Mouse (Mus musculus): Measurements from ENCODE around the gene Angptl8. TPM values are rescaled to one million over a fixed set of nuclear protein-coding genes. Genes with fewer than 3 reads are reported as not detected.
A peak's percentile ranks its signal among the peaks of the same experiment; 100 is the strongest.

Gene Angptl8
- polyA plus RNA-seq, 1 experiment from 2014 or later, result 1.9 TPM

DNA sequence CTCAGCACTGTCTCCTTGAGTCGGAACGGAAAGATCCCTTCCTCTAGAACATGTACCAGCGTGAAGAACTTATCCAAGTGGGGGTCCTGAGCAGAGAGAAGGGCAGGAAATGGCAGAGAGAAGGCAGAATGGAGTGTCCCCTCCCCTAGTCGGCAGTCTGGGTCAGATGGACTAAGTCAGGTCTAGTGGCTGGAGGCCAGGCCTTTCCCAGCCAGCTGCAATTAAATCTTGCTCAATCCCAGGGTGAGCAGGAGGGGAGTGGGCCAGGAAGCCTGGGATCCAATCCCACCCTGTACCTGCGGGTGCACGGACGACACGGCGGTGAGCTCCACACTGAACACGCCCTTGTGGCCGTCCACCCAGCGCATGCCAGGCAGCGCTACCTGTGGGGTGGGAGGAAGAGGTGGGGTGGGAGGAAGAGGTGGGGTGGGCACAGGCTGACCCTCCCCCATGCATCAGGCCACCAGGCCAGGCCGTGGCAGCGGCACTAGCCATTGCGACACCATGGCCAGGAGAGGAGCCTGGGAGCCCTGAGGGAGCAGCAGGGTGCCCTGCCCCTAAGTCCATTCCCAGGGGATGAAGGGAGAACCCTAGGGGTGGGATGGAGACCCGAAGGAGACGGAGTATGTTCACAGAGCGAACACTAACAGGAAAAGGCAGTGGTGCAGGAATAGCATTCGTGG is 3.6 kb upstream of the Angptl8 start:
- Histone ChIP-seq H3K4me1 (ENCODE audit: control insufficient read depth, insufficient read depth, low read length) (no peaks in the 10 kb centered on the region), H3K9me3 (replicated peaks; ENCODE audit: control insufficient read depth, low read length) (no peaks in the 10 kb centered on the region), H3K27ac (ENCODE audit: low read depth, low read length) (no peak overlapping the region), H3K27me3 (ENCODE audit: control insufficient read depth, insufficient read depth, low read length) (no peaks in the 10 kb centered on the region), H3K4me2 (no peak overlapping the region), H3K9ac (ENCODE audit: low read depth, low read length) (no peak overlapping the region), H3K4me3 (ENCODE audit: low read depth, low read length) (no peak overlapping the region), H3K36me3 (ENCODE audit: control insufficient read depth, insufficient read depth, low read length) (peaks cover 14% of the 10 kb centered on the region)
- ATAC-seq (replicated peaks; ENCODE audit: insufficient number of reproducible peaks, low FRiP score, low TSS enrichment), result no peak
- 88% methylated on average over 20 of the region's 20 CpGs for WGBS (ENCODE audit: insufficient replicate concordance)

DNA sequence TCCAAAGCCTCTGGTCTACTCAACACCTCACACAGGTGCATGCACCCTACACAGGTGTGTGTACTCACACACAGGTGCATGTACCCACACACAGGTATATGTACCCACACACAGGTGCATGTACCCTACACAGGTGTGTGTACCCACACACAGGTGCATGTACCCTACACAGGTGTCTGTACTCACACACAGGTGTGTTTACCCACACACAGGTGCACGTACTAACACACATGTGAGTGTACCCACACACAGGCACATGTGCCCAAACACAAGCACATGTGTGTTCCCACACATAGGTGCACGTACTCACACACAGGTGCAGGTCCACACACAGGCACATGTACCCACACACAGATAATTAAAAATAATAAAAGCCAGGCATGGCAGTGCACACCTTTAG is 2.4 kb downstream of the Angptl8 start:
- ATAC-seq (replicated peaks; ENCODE audit: insufficient number of reproducible peaks, low FRiP score, low TSS enrichment), result no peak
- WGBS (ENCODE audit: insufficient replicate concordance), result 89% methylated on average over 2 of the region's 2 CpGs
- H3K36me3 ChIP-seq (ENCODE audit: control insufficient read depth, insufficient read depth, low read length), result peaks cover 8% of the 10 kb centered on the region

DNA sequence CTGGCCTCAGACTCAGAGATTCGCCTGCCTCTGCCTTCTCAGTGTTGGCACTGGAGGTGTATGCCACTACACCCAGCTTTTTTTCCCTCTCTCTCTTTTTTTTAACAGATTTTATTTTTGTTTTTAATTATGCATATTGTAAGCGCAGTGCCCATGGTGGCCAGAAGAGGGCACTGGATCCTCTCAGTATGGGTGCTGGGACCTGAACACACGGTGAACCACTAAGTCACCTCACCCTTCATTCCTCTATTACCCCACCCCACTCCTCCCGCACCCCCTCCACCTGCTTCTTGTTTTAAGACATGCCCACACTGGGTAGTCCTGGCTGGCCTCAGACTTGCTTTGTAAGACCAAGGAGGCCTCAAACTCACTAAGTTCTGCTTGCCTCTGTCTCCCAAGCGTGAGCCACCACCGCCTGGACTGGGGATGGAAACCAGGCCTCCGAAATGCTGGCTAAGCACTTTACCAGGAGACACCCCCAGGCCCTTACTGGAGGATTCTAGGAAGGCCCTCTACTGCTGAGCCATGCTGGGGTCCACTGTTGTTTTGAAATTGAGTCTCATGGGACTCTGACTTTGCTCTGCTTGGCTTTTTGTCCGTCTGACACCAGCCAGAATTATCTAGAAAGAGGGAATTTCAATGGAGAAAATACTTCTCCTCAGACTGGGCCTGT is 4.9 kb downstream of the Angptl8 start:
- H3K36me3 ChIP-seq (ENCODE audit: control insufficient read depth, insufficient read depth, low read length), result peaks cover 6% of the 10 kb centered on the region

More for the DNA sequence above, 2.4 kb downstream of the Angptl8 start:
- Histone ChIP-seq H3K27ac (ENCODE audit: low read depth, low read length) (no peak overlapping the region), H3K9me3 (replicated peaks; ENCODE audit: control insufficient read depth, low read length) (no peaks in the 10 kb centered on the region), H3K9ac (ENCODE audit: low read depth, low read length) (no peak overlapping the region), H3K4me1 (ENCODE audit: control insufficient read depth, insufficient read depth, low read length) (no peaks in the 10 kb centered on the region), H3K27me3 (ENCODE audit: control insufficient read depth, insufficient read depth, low read length) (no peaks in the 10 kb centered on the region), H3K4me3 (ENCODE audit: low read depth, low read length) (no peak overlapping the region), H3K4me2 (no peak overlapping the region)

DNA sequence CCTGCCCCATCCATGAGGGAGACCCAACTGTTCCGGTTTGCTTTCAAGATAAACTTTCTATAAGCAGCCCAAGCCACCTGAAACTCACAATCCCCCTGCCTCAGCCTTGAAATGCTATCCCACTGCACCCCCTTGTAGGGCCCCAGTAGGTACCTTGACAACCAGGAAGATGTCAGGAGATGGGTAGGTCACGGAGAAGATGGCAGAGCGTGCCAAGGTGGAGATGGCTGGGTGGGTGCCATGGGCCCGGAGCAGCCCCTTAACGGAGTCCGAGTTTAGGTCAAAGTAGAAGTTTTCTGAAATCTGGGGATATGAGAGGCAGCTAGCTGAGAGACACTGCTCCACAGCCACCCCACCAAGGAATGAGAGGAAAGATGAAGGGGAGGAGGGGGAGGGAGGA is 6.0 kb downstream of the Angptl8 start:
- Histone ChIP-seq H3K9ac (ENCODE audit: low read depth, low read length) (no peak overlapping the region), H3K27me3 (ENCODE audit: control insufficient read depth, insufficient read depth, low read length) (no peaks in the 10 kb centered on the region), H3K4me1 (ENCODE audit: control insufficient read depth, insufficient read depth, low read length) (peaks cover under 1% of the 10 kb centered on the region), H3K27ac (ENCODE audit: low read depth, low read length) (no peak overlapping the region), H3K9me3 (replicated peaks; ENCODE audit: control insufficient read depth, low read length) (no peaks in the 10 kb centered on the region), H3K4me2 (no peak overlapping the region), H3K36me3 (ENCODE audit: control insufficient read depth, insufficient read depth, low read length) (peaks cover 7% of the 10 kb centered on the region), H3K4me3 (ENCODE audit: low read depth, low read length) (no peak overlapping the region)
- no peak for ATAC-seq (replicated peaks; ENCODE audit: insufficient number of reproducible peaks, low FRiP score, low TSS enrichment)
- 92% methylated on average over 6 of the region's 6 CpGs for WGBS (ENCODE audit: insufficient replicate concordance)

More for the DNA sequence above, 4.9 kb downstream of the Angptl8 start:
- no peak overlapping the region for H3K9ac ChIP-seq (ENCODE audit: low read depth, low read length)
- no peak overlapping the region for H3K4me3 ChIP-seq (ENCODE audit: low read depth, low read length)
- no peaks in the 10 kb centered on the region for H3K9me3 ChIP-seq (replicated peaks; ENCODE audit: control insufficient read depth, low read length)
- no peak for ATAC-seq (replicated peaks; ENCODE audit: insufficient number of reproducible peaks, low FRiP score, low TSS enrichment)
- WGBS (ENCODE audit: insufficient replicate concordance), result 56% methylated on average over 8 of the region's 8 CpGs
- no peak overlapping the region for H3K27ac ChIP-seq (ENCODE audit: low read depth, low read length)
- no peaks in the 10 kb centered on the region for H3K27me3 ChIP-seq (ENCODE audit: control insufficient read depth, insufficient read depth, low read length)
- H3K4me2 ChIP-seq, result no peak overlapping the region
- no peaks in the 10 kb centered on the region; the same call in 1 of the 2 replicates for H3K4me1 ChIP-seq (ENCODE audit: control insufficient read depth, insufficient read depth, low read length)

DNA sequence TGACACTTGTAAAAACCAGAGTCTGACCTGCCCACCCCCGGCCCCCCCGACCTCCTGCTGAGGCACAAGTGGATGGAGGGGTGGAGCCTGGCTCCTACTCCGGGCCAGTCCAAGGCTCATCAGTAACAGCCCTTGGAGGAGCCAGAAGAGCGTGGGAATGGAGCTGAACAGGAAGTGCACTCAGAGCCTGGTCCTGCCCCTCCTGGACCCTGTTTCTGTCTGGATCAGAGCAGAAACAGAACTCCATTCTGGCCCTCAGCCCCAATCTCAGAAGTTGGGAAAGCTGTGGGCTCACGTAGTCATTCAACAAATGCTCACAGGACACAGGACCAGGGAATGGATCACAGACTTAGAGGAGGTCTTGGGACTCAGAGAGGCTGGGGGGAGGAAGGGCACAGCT is 7.1 kb downstream of the Angptl8 start:
- H3K4me2 ChIP-seq, result no peak overlapping the region
- no peak overlapping the region for H3K9ac ChIP-seq (ENCODE audit: low read depth, low read length)
- no peak for ATAC-seq (replicated peaks; ENCODE audit: insufficient number of reproducible peaks, low FRiP score, low TSS enrichment)

DNA sequence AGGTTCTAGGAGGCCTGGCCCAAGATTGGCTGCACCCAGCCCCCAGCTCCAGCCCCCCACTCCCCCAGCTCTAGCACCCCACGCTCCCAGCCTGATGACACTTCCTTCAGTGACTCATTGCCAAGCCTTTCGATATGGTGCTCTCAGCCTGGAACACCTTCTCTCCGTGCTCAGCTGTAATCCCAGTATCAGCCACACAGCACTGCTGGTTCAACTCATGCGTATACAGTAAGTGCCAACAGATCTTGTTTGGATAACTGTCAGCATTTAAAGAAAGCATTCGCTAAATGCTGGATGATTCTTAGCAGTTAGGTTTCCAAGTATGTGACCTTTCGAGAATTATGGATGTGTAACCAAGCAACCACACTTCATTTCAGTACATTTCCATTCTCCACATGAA is 7.8 kb downstream of the Angptl8 start:
- H3K9ac ChIP-seq (ENCODE audit: low read depth, low read length), result no peak overlapping the region; the same call in 1 of the 2 replicates
- no peaks in the 10 kb centered on the region for H3K27me3 ChIP-seq (ENCODE audit: control insufficient read depth, insufficient read depth, low read length)
- H3K4me3 ChIP-seq (ENCODE audit: low read depth, low read length), result no peak overlapping the region
- H3K36me3 ChIP-seq (ENCODE audit: control insufficient read depth, insufficient read depth, low read length), result peaks cover 3% of the 10 kb centered on the region; the same call in 1 of the 2 replicates
- ATAC-seq (replicated peaks; ENCODE audit: insufficient number of reproducible peaks, low FRiP score, low TSS enrichment), result no peak
- 66% methylated on average over 6 of the region's 6 CpGs for WGBS (ENCODE audit: insufficient replicate concordance)
- no peak overlapping the region for H3K4me2 ChIP-seq
- H3K4me1 ChIP-seq (ENCODE audit: control insufficient read depth, insufficient read depth, low read length), result peaks cover 18% of the 10 kb centered on the region
- H3K9me3 ChIP-seq (replicated peaks; ENCODE audit: control insufficient read depth, low read length), result no peaks in the 10 kb centered on the region
- 0 out of 2 replicates have a peak overlapping the region, but pooled peaks have one; percentile 54 for H3K27ac ChIP-seq (ENCODE audit: low read depth, low read length)

More for the DNA sequence above, 7.1 kb downstream of the Angptl8 start:
- Histone ChIP-seq H3K9me3 (replicated peaks; ENCODE audit: control insufficient read depth, low read length) (no peaks in the 10 kb centered on the region), H3K36me3 (ENCODE audit: control insufficient read depth, insufficient read depth, low read length) (peaks cover 7% of the 10 kb centered on the region), H3K27ac (ENCODE audit: low read depth, low read length) (peak overlapping the region; percentile 54; the same call in 1 of the 2 replicates), H3K4me1 (ENCODE audit: control insufficient read depth, insufficient read depth, low read length) (peaks cover 11% of the 10 kb centered on the region), H3K4me3 (ENCODE audit: low read depth, low read length) (no peak overlapping the region), H3K27me3 (ENCODE audit: control insufficient read depth, insufficient read depth, low read length) (no peaks in the 10 kb centered on the region)
- WGBS (ENCODE audit: insufficient replicate concordance), result 34% methylated on average over 5 of the region's 5 CpGs

DNA sequence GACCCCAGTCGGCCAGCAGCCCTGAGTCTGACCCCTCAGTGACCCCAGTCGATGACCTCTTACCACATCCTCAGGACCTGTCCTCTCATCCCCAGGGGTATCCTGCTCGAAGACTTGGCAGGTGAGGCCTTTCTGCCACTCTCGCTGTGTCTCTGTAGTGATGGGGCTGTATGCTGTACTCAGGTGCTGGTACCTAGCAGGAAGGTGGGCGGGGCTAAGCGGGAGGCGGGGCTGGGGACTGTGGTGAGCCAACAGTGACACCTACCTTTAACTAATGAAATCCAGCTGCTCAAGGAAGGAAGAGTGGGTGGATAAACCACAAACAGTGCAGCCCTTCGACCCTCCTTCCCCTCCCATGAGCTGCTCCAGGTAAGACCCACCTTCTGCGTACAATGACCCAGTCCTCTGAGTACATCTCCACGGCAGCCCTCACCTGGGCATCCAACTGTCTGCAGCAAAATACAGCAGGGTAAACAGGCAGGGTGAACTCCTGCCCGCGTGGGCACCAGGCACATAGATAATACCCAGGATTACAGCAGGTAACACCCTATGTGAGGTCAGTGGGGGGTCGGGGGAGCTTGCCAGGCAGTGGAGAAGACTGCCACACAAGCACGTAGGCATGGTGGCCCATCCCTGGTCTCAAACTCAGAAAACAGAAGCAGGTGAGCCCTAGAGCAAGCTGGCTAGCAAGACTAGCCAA is 10.2 kb downstream of the Angptl8 start:
- Histone ChIP-seq H3K4me2 (no peak overlapping the region), H3K9me3 (replicated peaks; ENCODE audit: control insufficient read depth, low read length) (no peaks in the 10 kb centered on the region), H3K4me3 (ENCODE audit: low read depth, low read length) (no peak overlapping the region), H3K9ac (ENCODE audit: low read depth, low read length) (no peak overlapping the region), H3K27me3 (ENCODE audit: control insufficient read depth, insufficient read depth, low read length) (no peaks in the 10 kb centered on the region), H3K4me1 (ENCODE audit: control insufficient read depth, insufficient read depth, low read length) (peaks cover 24% of the 10 kb centered on the region), H3K27ac (ENCODE audit: low read depth, low read length) (peak overlapping the region; percentile 91), H3K36me3 (ENCODE audit: control insufficient read depth, insufficient read depth, low read length) (peaks cover 3% of the 10 kb centered on the region; the same call in 1 of the 2 replicates)
- no peak for ATAC-seq (replicated peaks; ENCODE audit: insufficient number of reproducible peaks, low FRiP score, low TSS enrichment)
- WGBS (ENCODE audit: insufficient replicate concordance), result 39% methylated on average over 14 of the region's 14 CpGs

DNA sequence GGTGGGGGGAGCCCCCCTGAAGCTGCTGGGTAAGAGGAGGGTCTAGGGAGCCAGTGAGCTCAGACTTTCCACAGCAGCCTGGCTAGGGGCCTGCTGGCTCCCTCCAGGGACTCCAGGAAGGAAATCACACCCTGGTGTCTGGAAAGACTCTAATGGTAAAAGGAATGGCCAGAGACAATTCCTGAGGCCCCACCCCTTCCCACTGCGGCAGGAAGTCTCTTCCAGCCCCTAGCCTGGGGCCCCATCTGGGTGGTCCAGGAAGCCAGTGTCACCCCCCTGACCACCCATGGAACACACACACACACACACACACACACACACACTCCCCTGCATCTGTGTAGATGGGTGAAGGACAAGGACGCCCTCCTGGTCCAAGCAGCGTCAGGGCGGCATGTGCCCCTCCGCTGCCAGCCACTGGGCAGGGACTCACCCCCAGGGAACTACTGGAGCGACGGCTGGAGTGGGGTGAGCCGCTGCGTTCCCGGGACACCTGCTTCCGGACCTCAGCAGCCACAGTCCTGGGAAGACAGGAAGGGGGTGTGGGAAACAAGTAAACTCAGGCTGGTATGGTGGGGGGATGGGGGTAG is 11.5 kb downstream of the Angptl8 start:
- H3K9ac ChIP-seq (ENCODE audit: low read depth, low read length), result peak overlapping the region; percentile 72
- 6% methylated on average over 11 of the region's 11 CpGs for WGBS (ENCODE audit: insufficient replicate concordance)
- peaks cover 24% of the 10 kb centered on the region for H3K4me1 ChIP-seq (ENCODE audit: control insufficient read depth, insufficient read depth, low read length)

More for the DNA sequence above, 11.5 kb downstream of the Angptl8 start:
- no peaks in the 10 kb centered on the region for H3K27me3 ChIP-seq (ENCODE audit: control insufficient read depth, insufficient read depth, low read length)
- H3K36me3 ChIP-seq (ENCODE audit: control insufficient read depth, insufficient read depth, low read length), result peaks cover 3% of the 10 kb centered on the region; the same call in 1 of the 2 replicates
- H3K27ac ChIP-seq (ENCODE audit: low read depth, low read length), result peak overlapping the region; percentile 91
- peak overlapping the region; percentile 70 for H3K4me2 ChIP-seq
- H3K9me3 ChIP-seq (replicated peaks; ENCODE audit: control insufficient read depth, low read length), result no peaks in the 10 kb centered on the region
- ATAC-seq (replicated peaks; ENCODE audit: insufficient number of reproducible peaks, low FRiP score, low TSS enrichment), result peak; percentile 76
- H3K4me3 ChIP-seq (ENCODE audit: low read depth, low read length), result peak overlapping the region; percentile 32

Data from heart, embryonic 11.5 days (tissue).